Mouse (Mus musculus): ENCODE measurements around the gene Kmt2e.

GRCm38 (mm10) chr5:23434598-23435481 is 599 bp downstream of the Kmt2e start:
- no peak for TF ChIP-seq CTCF (IDR thresholded peaks at IDR 0.05; ENCODE audit: control insufficient read depth, insufficient read depth, insufficient replicate concordance, low read depth, low read length)
- peak; percentile 16; the same call in 1 of the 2 replicates for TF ChIP-seq POLR2A (IDR thresholded peaks at IDR 0.05; ENCODE audit: control insufficient read depth, low read depth, low read length)
